Mouse (Mus musculus) liver, adult 2 months (tissue): ENCODE results near the gene Pttg1ip. TPM values are rescaled to one million over a fixed set of nuclear protein-coding genes. Genes with fewer than 3 reads are reported as not detected.

ENCODE experiments used
- DNase-seq: peaks from one replicate; pipeline ENCODE4 v3.0.0-alpha.2; 2011; ENCODE audit warnings: low read depth, low spot score; ENCODE audit errors: extremely low read depth
- H3K27ac ChIP-seq: fragments of 200-500 bp; replicated peaks from 2 replicates; pipeline ENCODE4 v1.5.1; 2012; ENCODE audit warnings: low read depth, mild to moderate bottlenecking, control low read depth, inconsistent platforms, low read length; ENCODE audit not compliant: insufficient read depth
- H3K27me3 ChIP-seq: fragments of 200-500 bp; 2 replicates; pipeline ENCODE4 v1.6.1; 2012; ENCODE audit warnings: mild to moderate bottlenecking, moderate library complexity, low read length, inconsistent platforms; ENCODE audit not compliant: control insufficient read depth, insufficient read depth
- H3K36me3 ChIP-seq: fragments of 200-500 bp; 2 replicates; pipeline ENCODE4 v1.6.1; 2012; ENCODE audit warnings: low read length, inconsistent platforms; ENCODE audit not compliant: control insufficient read depth, insufficient read depth
- H3K4me1 ChIP-seq: fragments of 200-500 bp; 2 replicates; pipeline ENCODE4 v1.6.1; 2011; ENCODE audit warnings: low read length; ENCODE audit not compliant: control insufficient read depth, insufficient read depth
- H3K4me3 ChIP-seq: fragments of 200-500 bp; 2 replicates; pipeline ENCODE4 v1.5.1; 2011; ENCODE audit warnings: low read depth, mild to moderate bottlenecking, control low read depth, low read length, moderate library complexity; ENCODE audit not compliant: insufficient read depth
- H3K79me2 ChIP-seq: fragments of 200-500 bp; 2 replicates; pipeline ENCODE4 v1.6.1; 2012; ENCODE audit warnings: inconsistent platforms, mild to moderate bottlenecking, low read length, moderate library complexity; ENCODE audit not compliant: control insufficient read depth, insufficient read depth
- H3K9ac ChIP-seq: fragments of 200-500 bp; 2 replicates; pipeline ENCODE4 v1.6.1; 2012; ENCODE audit warnings: low read depth, mild to moderate bottlenecking, control low read depth, inconsistent platforms, low read length
- CTCF ChIP-seq: fragments of 200-500 bp; IDR thresholded peaks from 2 replicates; pipeline ENCODE4 v1.5.1; 2011; ENCODE audit warnings: low read depth, low read length, control low read depth
- POLR2A ChIP-seq: fragments of 200-500 bp; IDR thresholded peaks from 2 replicates; pipeline ENCODE4 v1.6.1; 2011; ENCODE audit warnings: low read length, control low read depth; ENCODE audit not compliant: insufficient read depth; ENCODE audit errors: extremely low read depth
- WGBS: fragments of 180-500 bp; shearing (Covaris S2); methylation state at CpG from one replicate; pipeline ENCODE4 v1.1.7; 2018; 5-methylcytosine and 5-hydroxymethylcytosine counted together
- polyA plus RNA-seq: library from polyadenylated mRNA; depleted of rRNA; stranded (reverse); fragments of >200 nt; gene quantifications from 2 replicates; pipeline ENCODE4 v1.2.3, GENCODE M21; 2012
- total RNA-seq: library from RNA; depleted of rRNA; stranded (reverse); fragments of >200 nt; gene quantifications from 2 replicates; pipeline ENCODE4 v1.2.3, GENCODE M21; 2014

The Pttg1ip gene
- total and polyA plus RNA-seq, 2 experiments, result 146 to 218 TPM

DNA sequence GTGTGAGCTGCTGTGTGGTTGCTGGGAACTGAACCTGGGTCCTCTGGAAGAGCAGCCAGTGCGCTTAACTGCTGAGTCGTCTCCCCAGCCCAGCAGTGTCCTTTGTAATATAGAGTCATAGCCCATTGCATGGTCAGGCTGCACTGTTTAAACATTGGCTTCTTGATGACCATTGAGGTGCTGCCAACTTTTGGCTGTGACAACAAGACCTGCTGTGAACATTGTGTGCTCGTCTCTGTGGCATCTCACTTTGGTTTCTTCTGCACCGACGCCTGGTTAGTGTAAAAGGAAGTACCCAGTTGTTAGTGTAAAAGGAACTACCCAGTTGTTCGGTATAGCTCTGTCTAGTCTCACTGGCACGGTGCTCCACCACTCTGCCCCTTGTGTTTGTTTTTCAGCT is 45.1 kb downstream of the Pttg1ip start:
- WGBS, result 6% methylated on average over 7 of the region's 7 CpGs
- no peak for TF ChIP-seq CTCF
- TF ChIP-seq POLR2A, result no peak
- H3K9ac ChIP-seq, result no peak overlapping the region
- peak; percentile 96 for DNase-seq
- H3K36me3 ChIP-seq, result 0 out of 2 replicates have a peak, but pooled peaks cover 2% of the 10 kb centered on the region
- peaks cover 39% of the 10 kb centered on the region for H3K4me1 ChIP-seq
- H3K27ac ChIP-seq, result peak overlapping the region; percentile 68
- H3K79me2 ChIP-seq, result peaks cover 46% of the 10 kb centered on the region
- no peak overlapping the region for H3K4me3 ChIP-seq
- no peaks in the 10 kb centered on the region for H3K27me3 ChIP-seq

- H3K36me3 ChIP-seq, result 0 out of 2 replicates have a peak, but pooled peaks cover 2% of the 10 kb centered on the region
- peak; percentile 99 for TF ChIP-seq CTCF
- no peak for TF ChIP-seq POLR2A
- DNase-seq, result peak; percentile 61
- H3K9ac ChIP-seq, result no peak overlapping the region
- H3K27me3 ChIP-seq, result no peaks in the 10 kb centered on the region
- H3K4me1 ChIP-seq, result peaks cover 39% of the 10 kb centered on the region
- no peak overlapping the region for H3K4me3 ChIP-seq
- no peak overlapping the region for H3K27ac ChIP-seq
- H3K79me2 ChIP-seq, result peaks cover 42% of the 10 kb centered on the region
- WGBS, result 34% methylated on average over 2 of the region's 2 CpGs
Observed at GRCm38 (mm10) chr10:77627497-77627896, 46.0 kb downstream of the Pttg1ip start.

DNA sequence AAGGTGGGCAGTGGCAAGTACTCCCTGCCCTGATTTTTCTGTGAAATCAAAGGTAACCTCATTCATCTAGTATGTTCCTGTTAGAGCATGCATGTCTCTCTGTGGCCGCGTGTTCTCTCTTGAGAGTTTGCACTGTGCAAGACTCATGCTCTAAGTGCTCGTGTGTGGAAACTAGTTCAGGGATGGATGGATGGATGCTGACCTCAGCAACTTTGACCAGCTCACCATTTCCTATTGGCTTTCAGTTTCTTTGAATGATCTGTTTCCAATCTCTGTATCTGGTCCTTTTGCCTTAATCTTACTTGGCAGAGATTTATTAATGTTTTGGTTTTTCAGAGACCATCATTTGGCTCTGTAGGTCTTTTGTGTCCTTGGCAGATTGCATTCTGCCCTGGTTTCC is 47.6 kb downstream of the Pttg1ip start:
- Histone ChIP-seq H3K9ac (no peak overlapping the region), H3K36me3 (0 out of 2 replicates have a peak, but pooled peaks cover 3% of the 10 kb centered on the region), H3K4me3 (no peak overlapping the region), H3K79me2 (peaks cover 37% of the 10 kb centered on the region), H3K27me3 (no peaks in the 10 kb centered on the region), H3K4me1 (peaks cover 42% of the 10 kb centered on the region), H3K27ac (no peak overlapping the region)
- no peak for DNase-seq
- 46% methylated on average over 3 of the region's 3 CpGs for WGBS
- TF ChIP-seq CTCF (no peak), POLR2A (no peak)

DNA sequence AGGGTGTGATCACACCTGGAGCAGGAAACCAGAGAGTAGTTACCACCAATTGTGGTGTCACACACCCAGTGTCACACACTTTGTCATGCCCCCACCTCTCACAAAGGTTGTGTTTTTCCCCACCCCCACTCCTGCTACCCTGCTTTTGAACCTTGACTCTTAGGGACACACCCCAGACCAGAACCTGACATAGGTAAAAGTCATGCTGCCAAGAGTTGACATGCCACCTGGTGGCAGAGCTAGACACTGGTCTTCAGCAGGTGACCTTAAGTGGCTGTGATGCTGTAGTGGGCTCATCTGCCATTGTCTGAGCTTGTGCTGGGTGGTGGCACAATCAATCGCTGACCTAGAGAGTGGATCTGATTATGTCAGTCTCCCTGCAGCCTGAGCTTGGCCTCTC is 48.5 kb downstream of the Pttg1ip start:
- no peak for TF ChIP-seq POLR2A
- peak; percentile 58 for TF ChIP-seq CTCF
- no peak overlapping the region for H3K4me3 ChIP-seq
- 34% methylated on average over 1 of the region's 1 CpGs for WGBS
- no peak overlapping the region for H3K27ac ChIP-seq
- H3K4me1 ChIP-seq, result peaks cover 39% of the 10 kb centered on the region
- DNase-seq, result peak; percentile 70
- H3K36me3 ChIP-seq, result 0 out of 2 replicates have a peak, but pooled peaks cover 3% of the 10 kb centered on the region
- no peak overlapping the region for H3K9ac ChIP-seq
- H3K79me2 ChIP-seq, result peaks cover 35% of the 10 kb centered on the region
- H3K27me3 ChIP-seq, result no peaks in the 10 kb centered on the region

DNA sequence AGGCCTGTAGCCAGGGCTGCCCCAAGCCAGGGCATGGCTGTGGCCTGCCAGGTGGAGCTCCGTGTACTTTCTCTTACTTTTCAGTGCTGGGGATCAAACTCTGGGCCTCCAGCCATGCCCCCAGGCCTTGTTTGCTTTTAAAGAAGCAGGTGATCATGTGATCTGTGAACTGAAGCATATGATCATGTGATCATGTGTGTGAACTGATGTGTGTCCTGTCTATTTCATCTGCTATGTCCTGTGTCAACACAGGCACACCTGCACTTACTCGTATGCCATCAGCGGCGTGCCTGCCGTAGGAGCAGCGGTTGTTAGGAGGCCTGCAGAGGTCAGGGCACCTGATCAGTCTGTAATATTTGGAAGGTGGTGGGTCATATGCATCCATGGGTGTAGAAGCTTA is 52.5 kb downstream of the Pttg1ip start:
- no peaks in the 10 kb centered on the region for H3K27me3 ChIP-seq
- no peak overlapping the region for H3K4me3 ChIP-seq
- DNase-seq, result peak; percentile 92
- TF ChIP-seq CTCF (no peak), POLR2A (no peak)
- 24% methylated on average over 6 of the region's 6 CpGs for WGBS
- H3K9ac ChIP-seq, result no peak overlapping the region
- H3K79me2 ChIP-seq, result peaks cover 23% of the 10 kb centered on the region; the same call in 1 of the 2 replicates
- peak overlapping the region; percentile 53 for H3K27ac ChIP-seq
- peaks cover 52% of the 10 kb centered on the region for H3K4me1 ChIP-seq
- H3K36me3 ChIP-seq, result 0 out of 2 replicates have a peak, but pooled peaks cover 3% of the 10 kb centered on the region

DNA sequence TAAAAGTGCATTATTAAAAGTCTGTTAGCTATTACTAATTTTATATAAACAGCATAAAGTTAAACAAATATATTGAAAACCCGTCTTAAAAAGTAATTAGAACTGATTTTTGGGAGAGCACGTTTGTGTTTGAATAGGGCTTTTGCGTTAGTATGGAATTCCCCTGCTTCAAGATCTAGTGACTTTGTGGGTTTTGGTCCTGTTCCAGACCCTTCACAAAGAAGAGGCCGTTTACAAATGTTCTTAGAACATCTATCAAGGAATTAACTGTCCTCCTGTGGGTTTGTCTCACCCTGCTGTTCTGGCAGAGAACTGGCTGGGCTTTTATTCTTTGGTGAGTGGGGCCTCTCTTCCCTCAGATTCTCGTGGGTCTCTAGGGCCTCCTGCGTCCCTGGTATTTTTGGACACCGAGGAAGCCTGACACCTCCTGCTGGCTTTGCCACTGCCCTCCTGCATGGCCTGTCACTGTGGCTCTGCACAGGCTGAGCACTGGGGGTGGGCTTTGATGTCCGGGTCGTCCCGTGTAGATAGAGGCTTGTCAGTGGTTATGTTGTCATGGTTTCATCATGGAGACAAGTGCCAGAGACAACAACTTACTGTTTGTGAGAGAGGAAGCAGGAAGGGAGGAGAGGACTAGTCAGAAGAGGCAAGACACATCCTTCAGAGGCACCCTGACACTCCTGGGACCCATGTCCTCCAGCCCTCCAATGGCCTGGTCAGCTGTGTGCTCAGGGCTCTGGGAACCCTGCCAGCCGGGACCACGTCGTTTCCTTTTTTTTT is 53.1 kb downstream of the Pttg1ip start:
- H3K27me3 ChIP-seq, result no peaks in the 10 kb centered on the region
- DNase-seq, result no peak
- peaks cover 18% of the 10 kb centered on the region; the same call in 1 of the 2 replicates for H3K79me2 ChIP-seq
- WGBS, result 43% methylated on average over 13 of the region's 13 CpGs
- TF ChIP-seq CTCF (no peak), POLR2A (no peak)
- H3K27ac ChIP-seq, result peak overlapping the region; percentile 54
- peaks cover 49% of the 10 kb centered on the region for H3K4me1 ChIP-seq
- 0 out of 2 replicates have a peak, but pooled peaks cover 3% of the 10 kb centered on the region for H3K36me3 ChIP-seq
- H3K4me3 ChIP-seq, result no peak overlapping the region
- H3K9ac ChIP-seq, result no peak overlapping the region
